Mouse (Mus musculus) G1E (cell line): ENCODE measurements around the gene Sugp2. TPM values are rescaled to one million over a fixed set of nuclear protein-coding genes. Genes with fewer than 3 reads are reported as not detected.

Source experiments
- ATAC-seq: 2 replicates; pipeline ENCODE4 v1.8.0; 2016; ENCODE audit warnings: mild to moderate bottlenecking; ENCODE audit not compliant: insufficient number of reproducible peaks, poor library complexity, low FRiP score, severe bottlenecking; ENCODE audit errors: extremely low read depth
- DNase-seq: peaks from one replicate; pipeline ENCODE4 v3.0.0; 2012; ENCODE audit warnings: low spot score
- H3K27me3 ChIP-seq: 2 replicates; pipeline ENCODE4 v1.6.1; 2012; ENCODE audit warnings: mild to moderate bottlenecking, low read length, inconsistent platforms; ENCODE audit not compliant: insufficient read depth
- H3K36me3 ChIP-seq: replicated peaks from 2 replicates; pipeline ENCODE3; 2012; ENCODE audit warnings: mild to moderate bottlenecking, inconsistent platforms
- H3K4me1 ChIP-seq: 2 replicates; pipeline ENCODE4 v1.6.1; 2012; ENCODE audit warnings: low read depth, low read length, inconsistent platforms, mixed read lengths; ENCODE audit not compliant: insufficient read depth
- H3K4me3 ChIP-seq: 2 replicates; pipeline ENCODE4 v1.5.1; 2012; ENCODE audit warnings: low read depth, mild to moderate bottlenecking, inconsistent platforms, low read length, moderate library complexity, mixed read lengths
- H3K9me3 ChIP-seq: replicated peaks from 2 replicates; pipeline ENCODE4 v1.6.1; 2012; ENCODE audit warnings: inconsistent platforms
- CTCF ChIP-seq: IDR thresholded peaks from 2 replicates; pipeline ENCODE4 v1.5.1; 2012; ENCODE audit warnings: low read depth, low read length, inconsistent platforms, mixed read lengths
- GATA1 ChIP-seq: IDR thresholded peaks from 2 replicates; pipeline ENCODE4 v1.6.1; 2012; ENCODE audit warnings: borderline replicate concordance, low read length, inconsistent platforms, mixed read lengths
- GATA2 ChIP-seq: IDR thresholded peaks from 2 replicates; pipeline ENCODE4 v1.6.1; 2012; ENCODE audit warnings: low read depth, low read length, inconsistent platforms, borderline replicate concordance
- POLR2AphosphoS5 ChIP-seq: IDR thresholded peaks from 2 replicates; pipeline ENCODE4 v1.6.1; 2012; ENCODE audit warnings: low read depth, low read length, inconsistent platforms; ENCODE audit not compliant: insufficient replicate concordance
- TAL1 ChIP-seq: conservative IDR thresholded peaks from 2 replicates; pipeline ENCODE4 v1.6.1; 2012; ENCODE audit warnings: low read depth, low read length, inconsistent platforms, mixed read lengths
- polyA plus RNA-seq: library from polyadenylated mRNA; stranded (reverse); fragments of >175 nt; gene quantifications from 2 replicates; pipeline ENCODE4 v1.2.3, GENCODE M21; 2012
- total RNA-seq, 2 experiments: library from RNA; stranded (forward) in 1 of 2; stranded (reverse) in 1 of 2; fragments of 200-1000 nt in 1 of 2; fragments of >200 nt in 1 of 2; fragmentation: Nextera tagmentation in 1 of 2; gene quantifications; 2 replicates each; pipeline ENCODE4 v1.2.3; 2014 to 2017

Sugp2 gene
- total and polyA plus RNA-seq, 3 experiments = 26.5 to 32.5 (median 27.8) TPM

DNA sequence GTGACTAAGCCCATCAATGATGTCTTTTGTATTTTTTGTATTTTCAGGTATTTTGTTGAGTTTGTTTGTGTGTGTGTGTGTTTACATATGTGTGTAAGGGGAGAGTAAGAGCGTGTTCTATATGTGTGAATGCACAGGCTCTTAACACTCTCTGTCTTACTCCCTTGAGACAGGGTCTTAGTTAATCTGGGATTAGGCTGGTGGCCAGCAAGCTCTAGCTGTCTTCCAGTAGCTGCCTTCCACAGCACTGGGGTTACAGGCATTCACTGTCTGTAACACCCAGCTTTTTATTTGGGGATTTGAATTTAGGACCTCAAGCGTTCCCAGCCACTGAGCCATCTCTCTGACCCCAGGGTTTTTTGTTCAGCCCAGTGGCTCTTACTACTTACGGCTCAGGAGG lies 13.8 kb downstream of the Sugp2 start:
- ATAC-seq (no peak), DNase-seq (no peak)
- no peaks in the 10 kb centered on the region for H3K27me3 ChIP-seq
- H3K4me3 ChIP-seq = no peak overlapping the region
- H3K9me3 ChIP-seq = no peaks in the 10 kb centered on the region
- no peak for TF ChIP-seq TAL1
- TF ChIP-seq GATA1 = no peak
- TF ChIP-seq GATA2 = no peak
- TF ChIP-seq POLR2AphosphoS5 = no peak
- TF ChIP-seq CTCF = no peak
- H3K36me3 ChIP-seq = peaks cover 94% of the 10 kb centered on the region
- H3K4me1 ChIP-seq = peaks cover 9% of the 10 kb centered on the region; the same call in 1 of the 2 replicates

DNA sequence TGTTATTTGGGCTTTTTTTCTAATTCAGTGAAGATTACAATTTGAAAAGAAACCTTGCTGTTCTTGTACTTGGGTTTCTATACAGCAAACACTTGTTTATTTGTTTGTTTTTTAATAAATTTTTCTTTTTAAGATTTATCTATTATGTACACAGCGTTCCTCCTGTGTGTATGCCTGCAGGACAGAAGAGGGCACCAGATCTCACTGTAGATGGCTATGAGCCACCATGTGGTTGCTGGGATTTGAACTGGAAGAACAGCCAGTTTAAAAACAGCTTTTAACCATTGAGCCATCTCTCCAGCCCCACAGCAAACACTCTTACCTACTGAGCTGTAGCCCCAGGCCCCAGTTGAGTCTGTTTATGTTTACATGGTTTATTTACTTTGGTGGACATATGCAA lies 20.6 kb downstream of the Sugp2 start:
- H3K4me3 ChIP-seq = no peak overlapping the region
- DNase-seq = no peak
- H3K9me3 ChIP-seq = no peaks in the 10 kb centered on the region
- TF ChIP-seq GATA2 (no peak), GATA1 (no peak), CTCF (no peak), POLR2AphosphoS5 (no peak), TAL1 (no peak)
- ATAC-seq = no peak
- H3K4me1 ChIP-seq = no peaks in the 10 kb centered on the region
- no peaks in the 10 kb centered on the region for H3K27me3 ChIP-seq
- H3K36me3 ChIP-seq = peaks cover 99% of the 10 kb centered on the region

DNA sequence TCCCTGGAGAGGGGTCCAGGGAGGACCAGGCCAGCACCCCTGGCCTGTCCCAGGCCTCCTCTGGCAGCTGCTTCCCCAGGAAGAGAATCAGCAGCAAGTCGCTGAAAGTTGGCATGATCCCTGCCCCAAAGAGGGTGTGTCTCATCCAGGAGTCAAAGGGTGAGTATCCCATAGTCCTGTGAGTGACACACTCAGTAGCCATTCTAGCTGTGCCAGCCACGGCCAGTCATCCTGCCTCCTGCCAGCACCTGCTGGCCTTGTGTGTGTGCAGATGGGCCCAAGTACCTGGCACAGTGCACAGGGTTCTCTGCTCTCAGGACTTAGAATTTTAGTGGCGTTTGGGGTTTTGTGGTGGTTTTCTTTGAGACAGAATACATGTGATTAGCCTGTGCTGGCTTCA lies 23.4 kb downstream of the Sugp2 start:
- Histone ChIP-seq H3K36me3 (peaks cover 99% of the 10 kb centered on the region), H3K4me3 (no peak overlapping the region), H3K27me3 (no peaks in the 10 kb centered on the region), H3K4me1 (peaks cover 2% of the 10 kb centered on the region; the same call in 1 of the 2 replicates), H3K9me3 (no peaks in the 10 kb centered on the region)
- DNase-seq (no peak), ATAC-seq (no peak)
- no peak for TF ChIP-seq CTCF
- no peak for TF ChIP-seq GATA2
- TF ChIP-seq GATA1 = no peak
- no peak for TF ChIP-seq POLR2AphosphoS5
- TF ChIP-seq TAL1 = no peak

DNA sequence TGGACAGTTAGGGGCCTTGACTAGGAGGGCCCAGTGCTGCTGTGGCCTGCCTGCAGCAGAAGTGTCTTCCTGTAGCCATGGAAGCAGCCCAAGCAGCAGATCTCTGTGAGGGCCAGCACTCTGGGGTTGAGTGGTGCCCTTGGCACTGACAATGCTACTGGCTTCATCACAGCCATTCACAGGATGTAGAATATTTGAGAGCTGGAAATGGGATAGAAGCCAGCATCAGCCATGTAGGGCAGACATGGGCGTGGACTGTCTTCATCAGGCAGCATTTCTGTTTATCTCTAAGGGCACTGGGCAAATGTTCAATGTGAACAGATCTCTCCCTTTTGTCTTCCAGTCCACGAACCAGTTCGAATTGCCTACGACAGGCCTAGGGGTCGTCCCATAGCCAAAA lies 24.6 kb downstream of the Sugp2 start:
- Histone ChIP-seq H3K9me3 (no peaks in the 10 kb centered on the region), H3K27me3 (no peaks in the 10 kb centered on the region), H3K36me3 (peaks cover 99% of the 10 kb centered on the region), H3K4me1 (peaks cover 2% of the 10 kb centered on the region; the same call in 1 of the 2 replicates), H3K4me3 (no peak overlapping the region)
- DNase-seq = no peak
- ATAC-seq = no peak
- no peak for TF ChIP-seq GATA1
- TF ChIP-seq GATA2 = no peak
- TF ChIP-seq TAL1 = no peak
- TF ChIP-seq POLR2AphosphoS5 = no peak
- TF ChIP-seq CTCF = no peak

DNA sequence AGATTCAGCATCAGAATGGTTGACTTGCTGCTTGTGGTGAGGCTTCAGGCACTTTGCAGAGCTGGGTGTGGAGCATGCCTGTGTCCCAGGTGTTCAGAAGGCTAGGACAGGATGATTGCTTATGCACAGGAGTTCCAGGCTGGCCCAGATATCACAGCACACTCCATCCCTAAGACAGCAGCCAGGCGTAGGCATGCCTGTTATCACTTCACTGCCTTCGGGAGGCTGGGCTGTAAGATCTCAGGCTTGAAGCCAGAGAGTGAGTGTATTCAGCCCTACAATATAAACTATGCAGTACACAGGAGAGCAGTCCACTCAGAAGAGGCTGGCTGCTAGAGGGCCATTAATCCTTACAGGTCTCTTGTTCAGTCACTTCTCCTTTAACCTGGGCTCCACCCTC lies 25.0 kb downstream of the Sugp2 start:
- ATAC-seq (no peak), DNase-seq (no peak)
- H3K36me3 ChIP-seq = peaks cover 99% of the 10 kb centered on the region
- no peak for TF ChIP-seq POLR2AphosphoS5
- no peak for TF ChIP-seq GATA2
- no peak for TF ChIP-seq TAL1
- H3K27me3 ChIP-seq = no peaks in the 10 kb centered on the region
- H3K4me1 ChIP-seq = peaks cover 2% of the 10 kb centered on the region; the same call in 1 of the 2 replicates
- no peaks in the 10 kb centered on the region for H3K9me3 ChIP-seq
- no peak overlapping the region for H3K4me3 ChIP-seq

DNA sequence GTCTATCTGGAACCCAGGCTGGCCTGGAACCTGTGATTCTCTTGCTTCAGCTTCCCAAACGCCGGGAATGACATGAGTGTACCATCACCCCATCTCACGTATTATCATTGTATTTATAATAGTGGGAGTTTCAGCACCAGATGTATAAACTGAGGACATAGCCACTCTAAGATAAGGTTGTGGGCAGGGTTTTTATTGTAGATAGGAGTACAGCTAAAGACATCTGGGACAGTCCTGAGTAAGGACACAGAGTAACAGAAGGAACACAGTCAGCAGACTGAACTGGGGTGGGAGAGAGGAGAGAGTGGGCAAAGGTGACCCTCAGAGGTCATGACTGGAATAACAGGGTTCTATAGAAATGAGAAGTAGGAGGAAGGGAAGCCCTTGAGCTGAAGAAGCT lies 33.6 kb downstream of the Sugp2 start:
- Histone ChIP-seq H3K4me3 (no peak overlapping the region), H3K9me3 (no peaks in the 10 kb centered on the region), H3K4me1 (peaks cover 20% of the 10 kb centered on the region), H3K27me3 (no peaks in the 10 kb centered on the region), H3K36me3 (peaks cover 39% of the 10 kb centered on the region)
- DNase-seq = no peak
- ATAC-seq = no peak
- no peak for TF ChIP-seq GATA2
- no peak for TF ChIP-seq CTCF
- no peak for TF ChIP-seq GATA1
- TF ChIP-seq TAL1 = no peak
- TF ChIP-seq POLR2AphosphoS5 = no peak
